Mouse (Mus musculus) testis, adult 2 months (tissue): ENCODE data around the gene Aldh1l1.

Source experiments
- CTCF ChIP-seq: fragments of 200-500 bp; IDR thresholded peaks from 2 replicates; pipeline ENCODE4 v1.5.1; 2012; ENCODE audit warnings: low read depth, mild to moderate bottlenecking, inconsistent platforms, low read length, moderate library complexity; ENCODE audit not compliant: control insufficient read depth, insufficient read depth, insufficient replicate concordance
- POLR2A ChIP-seq: fragments of 200-500 bp; IDR thresholded peaks from 2 replicates; pipeline ENCODE4 v1.6.1; 2012; ENCODE audit warnings: low read depth, mild to moderate bottlenecking, inconsistent platforms, low read length, moderate library complexity; ENCODE audit not compliant: control insufficient read depth

DNA sequence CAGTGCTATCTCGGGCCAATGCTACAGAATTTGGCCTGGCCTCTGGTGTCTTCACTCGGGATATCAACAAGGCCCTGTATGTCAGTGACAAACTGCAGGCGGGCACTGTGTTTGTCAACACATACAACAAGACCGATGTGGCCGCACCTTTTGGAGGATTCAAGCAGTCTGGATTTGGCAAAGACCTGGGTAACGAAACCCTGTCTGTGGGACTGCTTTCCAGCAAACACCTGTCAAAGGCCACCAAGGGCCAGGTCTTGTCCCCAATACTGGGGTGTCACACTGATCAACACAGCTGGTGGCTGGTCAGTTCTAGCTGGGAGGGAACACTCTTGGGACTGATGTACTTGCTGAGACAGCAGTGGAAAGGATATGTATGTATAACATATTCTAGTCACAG lies 112.0 kb downstream of the Aldh1l1 start:
- TF ChIP-seq CTCF (no peak), POLR2A (no peak)
